Mouse (Mus musculus) heart, postnatal 0 days (tissue): ENCODE data around the gene Gsx2. TPM values are rescaled to one million over a fixed set of nuclear protein-coding genes. Genes with fewer than 3 reads are reported as not detected.
A peak's percentile ranks its signal among the peaks of the same experiment; 100 is the strongest.

Source experiments
- ATAC-seq: fragments of 200-750 bp; cut with Nextera tagmentation; 2 replicates; pipeline ENCODE4 v1.8.0; 2017; ENCODE audit warnings: low read depth, moderate number of reproducible peaks, moderate library complexity; ENCODE audit not compliant: insufficient read depth
- DNase-seq: peaks from one replicate; pipeline ENCODE4 v3.0.0-alpha.2; 2016; ENCODE audit warnings: low spot score
- H3K27ac ChIP-seq: fragments of 300-500 bp; sonication (generic); 2 replicates; pipeline ENCODE4 v1.5.1; 2014; ENCODE audit warnings: low read depth, mild to moderate bottlenecking
- H3K27me3 ChIP-seq: fragments of 300-500 bp; sonication (generic); 2 replicates; pipeline ENCODE4 v1.6.1; 2014; ENCODE audit warnings: low read length, mixed read lengths; ENCODE audit not compliant: control insufficient read depth, insufficient read depth
- H3K36me3 ChIP-seq: fragments of 300-500 bp; sonication (generic); replicated peaks from 2 replicates; pipeline ENCODE4 v1.6.1; 2014; ENCODE audit warnings: low read length, mixed read lengths; ENCODE audit not compliant: control insufficient read depth, insufficient read depth
- H3K4me1 ChIP-seq: fragments of 300-500 bp; sonication (generic); 2 replicates; pipeline ENCODE4 v1.6.1; 2014; ENCODE audit warnings: antibody characterized with exemption; ENCODE audit not compliant: control insufficient read depth, insufficient read depth
- H3K4me2 ChIP-seq: fragments of 300-500 bp; sonication (generic); 2 replicates; pipeline ENCODE4 v1.6.1; 2014; ENCODE audit warnings: low read depth, mild to moderate bottlenecking, low read length, moderate library complexity
- H3K4me3 ChIP-seq: fragments of 300-500 bp; sonication (generic); 2 replicates; pipeline ENCODE4 v1.5.1; 2014; ENCODE audit warnings: low read depth, low read length
- H3K9ac ChIP-seq: fragments of 300-500 bp; sonication (generic); replicated peaks from 2 replicates; pipeline ENCODE4 v1.6.1; 2014; ENCODE audit warnings: low read depth, low read length, mixed read lengths
- H3K9me3 ChIP-seq: fragments of 300-500 bp; sonication (generic); replicated peaks from 2 replicates; pipeline ENCODE4 v1.6.1; 2016; ENCODE audit warnings: low read length; ENCODE audit not compliant: control insufficient read depth
- CTCF ChIP-seq: IDR thresholded peaks from 2 replicates; pipeline ENCODE4 v1.5.1; 2016; ENCODE audit warnings: antibody characterized with exemption, control low read depth, low read depth
- EP300 ChIP-seq: IDR thresholded peaks from 2 replicates; pipeline ENCODE4 v1.6.1; 2016; ENCODE audit warnings: antibody characterized with exemption, low read depth
- WGBS: fragments of 180-500 bp; shearing (Covaris S2); extraction: QIAGEN DNeasy Blood & Tissue Kit; methylation state at CpG from one replicate; pipeline ENCODE4 v1.1.7; 2014; 5-methylcytosine and 5-hydroxymethylcytosine counted together
- polyA plus RNA-seq: library from polyadenylated mRNA; unstranded; fragments of >200 nt; fragmentation: Nextera tagmentation; extraction: Ambion mirVana; gene quantifications from 2 replicates; pipeline ENCODE4 v1.2.1, GENCODE M21; 2015
- total RNA-seq: library from RNA; depleted of rRNA; stranded (reverse); fragments of >200 nt; gene quantifications from 2 replicates; pipeline ENCODE4 v1.2.3, GENCODE M21; 2014; ENCODE audit warnings: low replicate concordance

Gene Gsx2
- total and polyA plus RNA-seq, 2 experiments from 2014 or later: not detected

DNA sequence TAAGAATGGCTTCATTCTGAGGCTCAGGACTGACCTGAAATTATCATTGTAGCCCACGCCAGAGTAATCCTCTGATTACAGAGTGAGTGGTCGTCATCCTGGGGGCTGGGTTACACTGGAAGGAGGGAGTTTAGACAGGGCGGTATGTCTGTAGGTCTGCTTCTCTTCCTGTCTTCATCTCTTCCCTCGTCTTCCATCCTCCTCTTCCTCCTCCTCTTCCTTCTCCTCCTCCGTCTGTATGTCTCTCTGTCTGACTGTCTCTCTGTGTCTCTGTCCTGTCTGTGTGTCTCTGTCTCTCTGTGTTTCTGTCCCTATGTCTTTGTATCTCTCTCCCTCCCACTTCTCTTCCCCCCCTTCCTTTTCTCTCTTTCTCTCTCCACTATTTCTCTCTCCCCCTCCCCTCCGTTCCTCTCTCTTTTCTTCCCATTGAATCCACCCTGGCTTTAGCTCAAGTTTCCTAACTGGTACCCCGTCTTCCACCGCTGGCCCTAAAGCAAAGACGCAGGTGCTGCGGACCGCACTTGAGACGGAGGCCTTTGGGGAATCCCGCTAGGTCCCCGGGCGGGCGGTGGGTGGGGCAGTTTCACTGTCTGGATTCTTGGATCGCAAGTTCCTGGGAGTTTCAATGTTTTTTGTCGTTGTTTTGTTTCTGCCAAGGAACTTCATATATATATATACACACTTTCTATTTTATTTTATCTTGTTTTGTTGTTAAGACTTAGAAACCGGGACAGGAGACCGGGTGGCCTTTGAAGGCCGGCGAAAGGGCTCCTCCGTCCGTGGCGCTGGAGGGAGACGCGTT is 8.4 kb downstream of the Gsx2 start:
- 3% methylated on average over 27 of the region's 27 CpGs for WGBS
- TF ChIP-seq CTCF (no peak), EP300 (no peak)
- peak overlapping the region; percentile 40 for H3K4me2 ChIP-seq
- DNase-seq (no peak), ATAC-seq (no peak)
- H3K27me3 ChIP-seq: peaks cover 94% of the 10 kb centered on the region
- H3K4me1 ChIP-seq: no peaks in the 10 kb centered on the region
- no peaks in the 10 kb centered on the region for H3K36me3 ChIP-seq
- no peak overlapping the region for H3K9ac ChIP-seq
- H3K4me3 ChIP-seq: peak overlapping the region; percentile 25
- no peaks in the 10 kb centered on the region for H3K9me3 ChIP-seq
- H3K27ac ChIP-seq: no peak overlapping the region

DNA sequence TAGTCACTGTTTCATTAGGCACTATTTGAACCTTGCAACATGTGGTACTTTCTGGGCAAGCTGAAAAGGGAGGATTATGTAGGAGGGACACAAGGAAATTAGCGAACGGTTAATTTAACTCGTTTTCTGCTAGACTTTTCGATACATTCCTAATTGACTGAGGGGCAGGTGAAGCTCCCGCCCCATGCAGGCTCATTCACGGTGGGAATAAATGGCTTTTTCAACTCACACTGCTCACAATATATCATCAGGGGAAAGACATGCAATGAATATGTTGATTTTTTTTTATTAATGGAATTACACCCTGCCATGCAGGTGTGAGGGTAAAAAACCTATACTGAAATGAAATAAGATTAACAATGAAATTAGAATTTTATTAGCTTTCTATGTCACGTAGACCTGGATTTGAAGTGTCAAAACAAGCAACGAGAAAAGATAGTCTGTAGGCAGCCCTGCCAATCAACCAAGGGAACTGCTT is 9.0 kb downstream of the Gsx2 start:
- Histone ChIP-seq H3K9ac (no peak overlapping the region), H3K4me1 (no peaks in the 10 kb centered on the region), H3K4me2 (peak overlapping the region; percentile 40), H3K9me3 (no peaks in the 10 kb centered on the region), H3K27me3 (peaks cover 88% of the 10 kb centered on the region), H3K36me3 (no peaks in the 10 kb centered on the region), H3K27ac (no peak overlapping the region), H3K4me3 (peak overlapping the region; percentile 25)
- TF ChIP-seq CTCF: no peak
- no peak for TF ChIP-seq EP300
- ATAC-seq: no peak
- WGBS: 6% methylated on average over 8 of the region's 8 CpGs
- DNase-seq: no peak

DNA sequence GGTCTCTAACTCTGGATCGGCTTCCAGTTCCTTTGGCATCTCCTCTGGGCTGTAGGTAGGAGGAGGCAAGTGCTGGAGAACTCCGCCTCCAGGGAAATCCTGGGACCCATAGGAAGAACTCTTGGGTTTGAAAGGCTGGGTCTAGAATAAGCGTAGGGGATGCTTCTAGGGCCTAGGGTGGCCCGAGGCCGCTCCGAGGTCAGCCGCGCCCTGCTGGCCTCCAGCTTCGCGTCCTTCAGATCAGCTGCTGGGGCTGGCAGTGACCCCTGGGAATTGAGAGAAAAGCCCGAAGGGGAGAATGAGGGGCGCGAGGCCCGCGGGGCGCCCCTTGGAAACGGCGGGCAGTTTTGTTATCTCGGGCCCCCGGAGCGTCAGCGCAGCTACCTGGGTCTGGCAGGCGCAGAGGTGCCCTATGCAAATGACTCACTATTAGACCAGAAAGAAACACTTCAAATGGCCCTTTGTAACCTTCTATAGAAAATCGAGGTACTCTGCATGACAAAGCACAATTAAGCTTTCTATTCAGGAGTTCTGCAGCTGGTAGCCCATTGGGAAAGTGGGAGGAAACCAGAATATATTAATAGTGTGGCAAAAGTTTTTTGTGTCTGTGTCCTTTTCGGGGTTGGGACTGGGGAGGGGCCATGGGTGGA is 9.6 kb downstream of the Gsx2 start:
- WGBS: 3% methylated on average over 25 of the region's 25 CpGs
- H3K4me1 ChIP-seq: no peaks in the 10 kb centered on the region
- H3K9ac ChIP-seq: no peak overlapping the region
- H3K27ac ChIP-seq: no peak overlapping the region
- no peak overlapping the region for H3K4me2 ChIP-seq
- ATAC-seq (no peak), DNase-seq (no peak)
- peaks cover 82% of the 10 kb centered on the region for H3K27me3 ChIP-seq
- no peak for TF ChIP-seq CTCF
- TF ChIP-seq EP300: no peak
- H3K4me3 ChIP-seq: no peak overlapping the region
- H3K9me3 ChIP-seq: no peaks in the 10 kb centered on the region
- H3K36me3 ChIP-seq: no peaks in the 10 kb centered on the region

GRCm38 (mm10) chr5:75085521-75085875 is 10.1 kb downstream of the Gsx2 start:
- 6% methylated on average over 17 of the region's 17 CpGs for WGBS
- no peaks in the 10 kb centered on the region for H3K36me3 ChIP-seq
- no peak overlapping the region for H3K4me2 ChIP-seq
- DNase-seq (no peak), ATAC-seq (no peak)
- no peak overlapping the region for H3K4me3 ChIP-seq
- H3K27me3 ChIP-seq: peaks cover 80% of the 10 kb centered on the region
- H3K9ac ChIP-seq: no peak overlapping the region
- TF ChIP-seq CTCF: no peak
- no peak for TF ChIP-seq EP300
- no peak overlapping the region for H3K27ac ChIP-seq
- H3K4me1 ChIP-seq: no peaks in the 10 kb centered on the region
- no peaks in the 10 kb centered on the region for H3K9me3 ChIP-seq

GRCm38 (mm10) chr5:75085906-75086305 is 10.5 kb downstream of the Gsx2 start:
- H3K4me2 ChIP-seq: no peak overlapping the region
- no peak overlapping the region for H3K9ac ChIP-seq
- H3K36me3 ChIP-seq: no peaks in the 10 kb centered on the region
- H3K27ac ChIP-seq: no peak overlapping the region
- ATAC-seq (no peak), DNase-seq (no peak)
- H3K9me3 ChIP-seq: no peaks in the 10 kb centered on the region
- H3K4me1 ChIP-seq: no peaks in the 10 kb centered on the region
- WGBS: 35% methylated on average over 4 of the region's 4 CpGs
- no peak for TF ChIP-seq EP300
- TF ChIP-seq CTCF: no peak
- peaks cover 79% of the 10 kb centered on the region for H3K27me3 ChIP-seq
- no peak overlapping the region for H3K4me3 ChIP-seq
